Mouse (Mus musculus) hematopoietic stem cell, adult 5-6 weeks (primary cell): ENCODE measurements around the gene Gm35315. TPM values are rescaled to one million over a fixed set of nuclear protein-coding genes. Genes with fewer than 3 reads are reported as not detected.
"Not testable (repeated sequence)": the region's sequence is repeated elsewhere in the genome, so short reads cannot be mapped to it uniquely, and the experiment has no call there.

Experiments used
- ATAC-seq, 2 experiments: fragments of 125-278 bp in 1 of 2; replicated peaks in 1 of 2; 2 replicates each; pipeline ENCODE4 v1.8.0; 2016 to 2017; ENCODE audit warnings: inconsistent platforms in 2 of 2, mild to moderate bottlenecking in 2 of 2, moderate number of reproducible peaks in 2 of 2, low read depth in 1 of 2, moderate TSS enrichment in 1 of 2; ENCODE audit not compliant: low FRiP score in 2 of 2, poor library complexity in 2 of 2, severe bottlenecking in 2 of 2, insufficient read depth in 1 of 2, low TSS enrichment in 1 of 2
- total RNA-seq: library from RNA; stranded (forward); fragments of 172-1452, 232-1000 nt; gene quantifications from 2 replicates; pipeline ENCODE4 v1.2.3, GENCODE M21; 2017

The Gm35315 gene
- total RNA-seq, 1 experiment from 2014 or later = 1.5 TPM

GRCm38 (mm10) chr5:110103901-110104615 lies 9.8 kb upstream of the Gm35315 start:
- ATAC-seq = no peak

GRCm38 (mm10) chr5:110102853-110103625 lies 8.8 kb upstream of the Gm35315 start:
- no peak for ATAC-seq

GRCm38 (mm10) chr5:110102429-110102828 lies 8.2 kb upstream of the Gm35315 start:
- no peak for ATAC-seq

- ATAC-seq = peak in 1 of 2 experiments; percentile 8; a peak in 1 of 4 replicates
These were observed 7.6 kb upstream of the Gm35315 start for GRCm38 (mm10) chr5:110101716-110102347.

- ATAC-seq = peak; percentile 25 to 51; a peak in 3 of 4 replicates
These were observed 6.9 kb upstream of the Gm35315 start for GRCm38 (mm10) chr5:110100921-110101631.

GRCm38 (mm10) chr5:110099656-110100580 lies 5.7 kb upstream of the Gm35315 start, which contains the start of gene Plcxd1:
Gene Plcxd1, plus strand, starts transcription at chr5:110099969.
- ATAC-seq = no peak

GRCm38 (mm10) chr5:110098991-110099477 lies 4.8 kb upstream of the Gm35315 start:
- ATAC-seq = no peak

GRCm38 (mm10) chr5:110094847-110095213 lies 610 bp upstream of the Gm35315 start:
- ATAC-seq = peak; percentile 35 to 47

GRCm38 (mm10) chr5:110091546-110091945 lies 2.7 kb downstream of the Gm35315 start:
- no peak for ATAC-seq

GRCm38 (mm10) chr5:110086161-110086866 lies 7.9 kb downstream of the Gm35315 start:
- ATAC-seq = no peak

- ATAC-seq = no peak
These were observed 11.3 kb downstream of the Gm35315 start for GRCm38 (mm10) chr5:110082961-110083360.

GRCm38 (mm10) chr5:110072413-110072812 lies 21.8 kb downstream of the Gm35315 start, which contains the start of gene Gm17655:
Gene Gm17655, minus strand, starts transcription at chr5:110072513.
- ATAC-seq = not testable (repeated sequence)

- ATAC-seq = peak; percentile 100
These were observed 36.4 kb downstream of the Gm35315 start for GRCm38 (mm10) chr5:110057637-110058408.
